17 mouse cellular contexts compared by ENCODE assay signal in genomic region chr4:87055768-87056167, GRCm38 (mm10).
"Had no signal": no experiment of that assay in that cellular context is flagged by ENCODE, and none has a peak within 500 bp of the region (broad histone marks: within the 10 kb centered on the region; RNA-seq: fewer than 3 reads in every experiment).

No protein-coding gene starts in this region.

- H3K36me3 ChIP-seq: midbrain, embryonic 10.5 days; midbrain, embryonic 12.5 days; neural tube, embryonic 13.5 days; neural tube, embryonic 15.5 days had no signal

- H3K27ac ChIP-seq: midbrain, embryonic 10.5 days; midbrain, embryonic 12.5 days; neural tube, embryonic 13.5 days; neural tube, embryonic 15.5 days had no signal

- H3K9ac ChIP-seq: lung, embryonic 14.5 days; midbrain, embryonic 12.5 days; neural tube, embryonic 13.5 days; neural tube, embryonic 15.5 days had no signal

- H3K9me3 ChIP-seq: midbrain, embryonic 10.5 days; midbrain, embryonic 12.5 days; neural tube, embryonic 13.5 days; neural tube, embryonic 15.5 days had no signal

- DNase-seq: lung, adult 18-20 months; lung, embryonic 14.5 days; lung, postnatal 10 days; lung, postnatal 4 days; midbrain, embryonic 14.5 days; retina, postnatal 1 day; right cerebral cortex, postnatal 14 days; right cerebral cortex, postnatal 4 days; spleen, adult 18-20 months; thymus, adult 18-20 months; thymus, postnatal 14 days; thymus, postnatal 36 days had no signal

- H3K4me2 ChIP-seq: lung, embryonic 14.5 days; midbrain, embryonic 12.5 days; neural tube, embryonic 13.5 days; neural tube, embryonic 15.5 days had no signal

- H3K4me1 ChIP-seq: midbrain, embryonic 10.5 days had no signal

- H3K4me3 ChIP-seq: midbrain, embryonic 10.5 days; midbrain, embryonic 12.5 days; myocyte; neural tube, embryonic 13.5 days; neural tube, embryonic 15.5 days had no signal

- H3K27me3 ChIP-seq: midbrain, embryonic 12.5 days; neural tube, embryonic 13.5 days; neural tube, embryonic 15.5 days had no signal
